Mouse (Mus musculus): ENCODE measurements around the gene Cdkn1a.

DNA sequence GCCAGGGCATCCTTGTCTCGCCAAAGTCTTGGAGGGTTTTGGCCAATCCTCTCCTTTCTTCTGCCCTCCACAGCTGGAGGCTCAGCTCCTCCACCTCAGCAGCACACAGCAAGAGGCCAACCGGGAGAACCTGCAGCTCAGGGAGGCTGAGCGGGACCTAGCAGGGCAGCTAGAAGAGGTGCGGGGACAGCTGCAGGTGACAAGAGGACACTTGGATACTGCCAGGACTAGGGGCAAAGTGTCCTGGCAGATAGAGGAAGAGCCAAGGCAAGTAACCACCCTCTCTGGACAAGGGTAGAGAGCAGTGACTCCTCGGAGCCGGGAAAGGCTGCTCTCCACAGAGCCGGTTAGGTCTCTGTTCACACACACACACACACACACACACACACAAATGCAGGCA is 47.1 kb downstream of the Cdkn1a start:
- TF ChIP-seq POLR2A (IDR thresholded peaks at IDR 0.05; ENCODE audit: borderline replicate concordance, extremely low read depth, insufficient read depth, insufficient read length, poor library complexity, severe bottlenecking) (no peak), CTCF (IDR thresholded peaks at IDR 0.05; ENCODE audit: borderline replicate concordance, extremely low read depth, insufficient read depth, insufficient read length) (no peak)

Data from brain, embryonic 14.5 days (tissue).